ENCODE assay signal across 8 mouse cellular contexts in the genomic region with DNA sequence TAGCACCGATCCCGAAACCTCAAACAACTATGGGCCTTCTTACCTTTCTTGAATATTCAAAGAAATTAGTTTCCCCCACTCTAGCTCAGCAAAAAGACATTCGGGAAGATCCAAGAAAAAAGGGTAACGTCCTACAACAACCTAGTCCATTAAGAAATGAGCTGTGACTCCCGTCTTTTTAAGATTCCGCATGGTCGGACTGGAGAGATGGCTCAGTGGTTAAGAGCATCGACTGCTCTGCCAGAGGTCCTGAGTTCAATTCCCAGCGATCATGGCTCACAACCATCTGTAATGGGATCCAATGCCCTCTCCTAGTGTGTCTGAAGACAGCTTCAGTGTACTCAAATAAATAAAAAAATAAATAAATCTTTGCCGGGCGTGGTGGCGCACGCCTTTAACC. TPM values are rescaled to one million over a fixed set of nuclear protein-coding genes. Genes with fewer than 3 reads are reported as not detected.
DNase-seq lines count a peak whose midpoint lies in the region; ATAC-seq and TF ChIP-seq lines count a peak whose summit lies in the region.

No protein-coding gene starts in this region.

- H3K9ac ChIP-seq in hindbrain, embryonic 11.5 days (ENCODE audit: low read depth, low read length): peak overlapping the region; percentile 75
- peak overlapping the region; percentile 94 for H3K9ac ChIP-seq in midbrain, embryonic 11.5 days (ENCODE audit: low read length)

- H3K9me3 ChIP-seq in hindbrain, embryonic 11.5 days (ENCODE audit: control insufficient read depth, low read length): no peaks in the 10 kb centered on the region
- H3K9me3 ChIP-seq in midbrain, embryonic 11.5 days (ENCODE audit: control insufficient read depth, low read length): no peaks in the 10 kb centered on the region

- H3K36me3 ChIP-seq in kidney, adult 2 months (ENCODE audit: control insufficient read depth, insufficient read depth, low read length): no peaks in the 10 kb centered on the region; the same call in 1 of the 2 replicates
- no peaks in the 10 kb centered on the region; the same call in 1 of the 2 replicates for H3K36me3 ChIP-seq in hindbrain, embryonic 11.5 days (ENCODE audit: control insufficient read depth, insufficient read depth, low read length)
- H3K36me3 ChIP-seq in midbrain, embryonic 11.5 days (ENCODE audit: control insufficient read depth, insufficient read depth, low read length): 0 out of 2 replicates have a peak, but pooled peaks cover 2% of the 10 kb centered on the region

- H3K4me2 ChIP-seq in hindbrain, embryonic 11.5 days (replicated peaks; ENCODE audit: low read depth, low read length): peak overlapping the region; percentile 44
- peak overlapping the region; percentile 67 for H3K4me2 ChIP-seq in midbrain, embryonic 11.5 days

- WGBS in kidney, adult 2 months: 40% methylated on average over 13 of the region's 13 CpGs
- WGBS in hindbrain, embryonic 11.5 days: 45% methylated on average over 13 of the region's 13 CpGs
- WGBS in midbrain, embryonic 11.5 days: 43% methylated on average over 13 of the region's 13 CpGs

- TF ChIP-seq POLR2A in kidney, adult 2 months (IDR thresholded peaks at IDR 0.05; ENCODE audit: low read depth, low read length): no peak

- peak; percentile 0; the same call in 1 of the 2 replicates for ATAC-seq in hindbrain, embryonic 11.5 days (ENCODE audit: low FRiP score)
- ATAC-seq in midbrain, embryonic 11.5 days (ENCODE audit: low FRiP score): no peak

- no peak for TF ChIP-seq CTCF in kidney, adult 2 months (conservative IDR thresholded peaks at IDR 0.05; ENCODE audit: insufficient read depth, insufficient read length, low read depth, low read length)

- H3K4me3 ChIP-seq in kidney, adult 2 months (ENCODE audit: insufficient read depth, low read depth, low read length): peak overlapping the region; percentile 65; the same call in 1 of the 2 replicates
- peak overlapping the region; percentile 85 for H3K4me3 ChIP-seq in hindbrain, embryonic 11.5 days (ENCODE audit: low read depth, low read length)
- H3K4me3 ChIP-seq in midbrain, embryonic 11.5 days (ENCODE audit: low read depth, low read length): peak overlapping the region; percentile 93

- DNase-seq in kidney, adult 2 months: no peak
- DNase-seq in kidney, postnatal 36 days: no peak
- peak; percentile 24 for DNase-seq in MEL-GATA-1-ER (ENCODE audit: extremely low read depth, low read depth)
- DNase-seq in hindbrain, embryonic 11.5 days (ENCODE audit: low spot score): peak; percentile 23
- DNase-seq in midbrain, embryonic 11.5 days (ENCODE audit: low spot score, missing footprints): no peak
- DNase-seq in MN1 (ENCODE audit: low spot score): no peak
- no peak for DNase-seq in layer of hippocampus, postnatal 10 days (ENCODE audit: low spot score in 2 of 2)
- no peak for DNase-seq in retina, embryonic 14.5 days (ENCODE audit: low spot score)

- no peak overlapping the region for H3K27ac ChIP-seq in kidney, adult 2 months (ENCODE audit: insufficient read depth, low read depth, low read length)
- H3K27ac ChIP-seq in hindbrain, embryonic 11.5 days (ENCODE audit: low read depth, low read length): peak overlapping the region; percentile 98
- H3K27ac ChIP-seq in midbrain, embryonic 11.5 days (ENCODE audit: low read depth, low read length): peak overlapping the region; percentile 85

- no peaks in the 10 kb centered on the region for H3K27me3 ChIP-seq in kidney, adult 2 months (replicated peaks; ENCODE audit: control insufficient read depth, insufficient read depth, low read length)
- H3K27me3 ChIP-seq in hindbrain, embryonic 11.5 days (ENCODE audit: control insufficient read depth, insufficient read depth, low read length): no peaks in the 10 kb centered on the region
- H3K27me3 ChIP-seq in midbrain, embryonic 11.5 days (ENCODE audit: control insufficient read depth, insufficient read depth, low read length): no peaks in the 10 kb centered on the region

- peaks cover 7% of the 10 kb centered on the region; the same call in 1 of the 2 replicates for H3K4me1 ChIP-seq in kidney, adult 2 months (ENCODE audit: control insufficient read depth, insufficient read depth, low read length)
- 0 out of 2 replicates have a peak, but pooled peaks cover 2% of the 10 kb centered on the region for H3K4me1 ChIP-seq in hindbrain, embryonic 11.5 days (replicated peaks; ENCODE audit: control insufficient read depth, insufficient read depth, low read length)
- peaks cover 4% of the 10 kb centered on the region for H3K4me1 ChIP-seq in midbrain, embryonic 11.5 days (ENCODE audit: control insufficient read depth, insufficient read depth, low read length)

RNA-seq across cellular contexts. Expression of a gene that starts 0.9 kb away (rescaled TPM):
- polyA plus RNA-seq in kidney, adult 2 months (2012; rRNA removed): 37.8 and 45.7 TPM in 2 replicates
- polyA plus RNA-seq in hindbrain, embryonic 11.5 days (2014; fragmentation: Nextera tagmentation; extraction: Ambion mirVana): 8.7 and 16.5 TPM in 2 replicates
- polyA plus RNA-seq in midbrain, embryonic 11.5 days (2014; fragmentation: Nextera tagmentation; extraction: Ambion mirVana): 9.3 and 9.9 TPM in 2 replicates
- 10 to 100 TPM; 44.4 to 45.2 TPM for total RNA-seq in layer of hippocampus, postnatal 10 days (2021)

RNA-seq across cellular contexts. Expression of a gene that starts 11.6 kb away (rescaled TPM):
- 0.95 and 0.99 TPM in 2 replicates for polyA plus RNA-seq in kidney, adult 2 months (2012; rRNA removed)
- 1.6 and 1.9 TPM in 2 replicates for polyA plus RNA-seq in hindbrain, embryonic 11.5 days (2014; fragmentation: Nextera tagmentation; extraction: Ambion mirVana)
- polyA plus RNA-seq in midbrain, embryonic 11.5 days (2014; fragmentation: Nextera tagmentation; extraction: Ambion mirVana): 1.2 and 1.6 TPM in 2 replicates
- total RNA-seq in layer of hippocampus, postnatal 10 days (2021): 100 to 1,000 TPM; 109 to 120 TPM

RNA-seq across cellular contexts. Expression of a gene that starts 31.5 kb away (rescaled TPM):
- 39.1 and 39.2 TPM in 2 replicates for polyA plus RNA-seq in kidney, adult 2 months (2012; rRNA removed)
- polyA plus RNA-seq in hindbrain, embryonic 11.5 days (2014; fragmentation: Nextera tagmentation; extraction: Ambion mirVana): 120 and 133 TPM in 2 replicates
- 139 and 146 TPM in 2 replicates for polyA plus RNA-seq in midbrain, embryonic 11.5 days (2014; fragmentation: Nextera tagmentation; extraction: Ambion mirVana)
- 10 to 100 TPM; 57.4 to 62.4 TPM for total RNA-seq in layer of hippocampus, postnatal 10 days (2021)

RNA-seq across cellular contexts. Expression of a gene that starts 41.4 kb away (rescaled TPM):
- polyA plus RNA-seq in kidney, adult 2 months (2012; rRNA removed): 14.3 and 18.9 TPM in 2 replicates
- 10.7 and 12.2 TPM in 2 replicates for polyA plus RNA-seq in hindbrain, embryonic 11.5 days (2014; fragmentation: Nextera tagmentation; extraction: Ambion mirVana)
- 9.2 and 10.8 TPM in 2 replicates for polyA plus RNA-seq in midbrain, embryonic 11.5 days (2014; fragmentation: Nextera tagmentation; extraction: Ambion mirVana)
- 1 to 10 TPM; 7.0 to 9.2 TPM for total RNA-seq in layer of hippocampus, postnatal 10 days (2021)

RNA-seq across cellular contexts. Expression of a gene that starts 42.7 kb away (rescaled TPM):
- 268 and 276 TPM in 2 replicates for polyA plus RNA-seq in kidney, adult 2 months (2012; rRNA removed)
- polyA plus RNA-seq in hindbrain, embryonic 11.5 days (2014; fragmentation: Nextera tagmentation; extraction: Ambion mirVana): 94.3 and 99.7 TPM in 2 replicates
- polyA plus RNA-seq in midbrain, embryonic 11.5 days (2014; fragmentation: Nextera tagmentation; extraction: Ambion mirVana): 105 and 112 TPM in 2 replicates
- 100 to 1,000 TPM in 1 of 2 experiments, 10 to 100 TPM in 1; 97.7 to 101 TPM for total RNA-seq in layer of hippocampus, postnatal 10 days (2021)

Comparison
In these comparisons a context has a peak if more than half of its experiments do, and no peak if none do; other contexts are left out.
1. DNase-seq: peak in MEL-GATA-1-ER (single experiment) and hindbrain, embryonic 11.5 days (single experiment); none in kidney, adult 2 months (single experiment), kidney, postnatal 36 days (0 of 2), midbrain, embryonic 11.5 days (single experiment), MN1 (single experiment), layer of hippocampus, postnatal 10 days (0 of 2) and retina, embryonic 14.5 days (single experiment).
2. Peak in every context shown above with its lines, with median percentiles within 50 percentile points of each other: H3K4me3 ChIP-seq.